Mouse (Mus musculus): ENCODE measurements at regions not wholly inside any gene's neighbourhood (a gene's known extent, or its start where the extent isn't known, plus 50 kb on each side); places are given as distances from the start of the nearest gene placed in this dataset.

GRCm38 (mm10) chr3:115816328-115817160 is 71.1 kb upstream of the Dph5 start:
- no peak for DNase-seq (ENCODE audit: low spot score)

- DNase-seq (ENCODE audit: low spot score): no peak
These were observed 69.9 kb upstream of the Dph5 start for GRCm38 (mm10) chr3:115817771-115818170.

GRCm38 (mm10) chr3:115818734-115819133 is 68.9 kb upstream of the Dph5 start:
- no peak for DNase-seq (ENCODE audit: low spot score)

DNA sequence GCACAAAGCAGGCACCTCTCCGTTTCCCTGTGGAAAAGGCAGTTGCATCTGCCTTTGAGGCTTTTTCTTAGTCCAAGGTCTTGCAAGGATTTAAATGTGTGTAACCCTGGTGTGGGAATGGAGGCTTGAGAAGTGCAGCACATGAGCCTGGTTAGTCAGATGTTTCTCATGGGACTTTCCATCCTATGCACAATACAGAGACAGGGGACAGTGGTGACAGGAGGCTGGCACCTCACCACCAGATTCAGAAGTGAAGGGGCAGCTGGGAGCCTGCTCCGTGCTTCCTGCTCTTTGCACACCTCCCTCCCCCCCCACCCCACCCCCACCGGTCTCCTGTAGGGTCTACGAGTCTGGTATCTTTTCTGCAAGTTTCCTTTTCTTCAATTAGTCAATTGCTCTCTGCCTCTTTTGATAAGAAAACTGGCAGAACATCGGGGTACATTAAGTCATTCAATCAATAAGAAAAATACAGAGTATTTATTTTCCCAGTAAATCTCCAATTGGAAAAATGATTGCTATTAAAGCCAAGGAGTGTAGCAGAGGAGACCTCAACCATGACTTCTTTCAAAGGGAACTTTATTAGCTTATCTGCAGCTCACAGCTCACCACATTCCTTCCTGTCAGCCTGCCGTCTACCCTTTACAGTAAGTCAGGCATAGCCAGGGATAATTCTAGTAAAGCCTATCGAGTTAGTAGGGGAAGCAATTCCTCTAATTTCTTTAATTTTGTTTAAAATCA is 68.1 kb upstream of the Dph5 start:
- no peak for DNase-seq (ENCODE audit: low spot score)

DNA sequence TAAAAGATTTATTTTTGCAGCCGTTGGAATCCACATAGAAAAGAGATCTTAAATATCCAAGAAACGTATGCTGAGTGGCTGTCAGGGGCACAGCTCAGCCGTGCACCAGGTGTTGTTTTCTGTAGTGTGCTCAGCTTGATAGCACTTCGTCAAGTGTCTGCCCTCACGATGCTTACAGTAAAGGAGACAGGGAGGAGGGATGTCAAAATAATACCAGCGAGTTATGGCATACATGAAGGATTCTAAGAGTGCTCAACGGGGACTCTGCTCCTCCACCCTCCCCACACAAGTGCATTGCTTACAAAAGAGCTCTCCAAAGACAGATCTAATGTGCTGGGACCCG is 67.5 kb upstream of the Dph5 start:
- DNase-seq (ENCODE audit: low spot score): no peak

DNA sequence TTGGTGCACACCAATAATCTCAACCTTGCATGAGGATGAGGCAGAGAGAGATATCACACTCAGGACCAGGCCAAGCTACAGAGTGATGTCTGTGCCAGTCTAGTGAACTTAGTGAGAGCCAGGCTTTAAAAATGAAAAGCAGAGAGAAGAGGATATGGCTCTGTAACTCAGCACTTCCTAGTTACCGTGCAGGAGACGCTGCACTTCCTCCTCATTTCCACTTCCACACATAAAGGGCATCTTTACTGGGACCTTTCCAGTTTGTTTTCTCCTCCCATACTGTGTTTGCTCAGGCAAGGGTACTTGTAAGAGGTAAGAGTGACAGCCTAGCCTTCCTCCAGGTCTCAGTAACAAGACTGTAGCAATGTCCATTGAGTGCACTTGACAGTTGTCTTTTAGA is 66.0 kb upstream of the Dph5 start:
- no peak for DNase-seq (ENCODE audit: low spot score)

GRCm38 (mm10) chr3:115822491-115822890 is 65.1 kb upstream of the Dph5 start:
- DNase-seq (ENCODE audit: low spot score): no peak

- no peak for DNase-seq (ENCODE audit: low spot score)
These were observed 63.9 kb upstream of the Dph5 start for GRCm38 (mm10) chr3:115823741-115824140.

DNA sequence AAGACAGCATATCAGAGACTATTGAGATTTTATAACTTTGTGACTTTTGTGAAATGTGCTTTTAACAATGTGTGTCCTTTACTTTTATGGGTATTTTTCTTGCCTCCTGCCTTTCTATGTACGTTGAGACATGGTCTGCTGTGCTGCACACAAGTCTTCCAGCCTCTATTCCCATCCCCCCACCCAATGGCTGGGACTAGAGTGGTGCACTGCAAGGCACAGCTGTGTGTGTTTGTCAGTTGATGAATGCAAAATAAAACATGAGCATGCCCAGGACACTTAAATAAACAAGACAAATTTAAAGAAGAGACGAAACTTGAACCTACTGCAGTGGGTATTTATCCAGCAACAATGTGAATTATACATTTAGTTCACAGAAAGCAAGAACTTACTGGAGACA is 62.8 kb upstream of the Dph5 start:
- DNase-seq (ENCODE audit: low spot score): no peak

DNA sequence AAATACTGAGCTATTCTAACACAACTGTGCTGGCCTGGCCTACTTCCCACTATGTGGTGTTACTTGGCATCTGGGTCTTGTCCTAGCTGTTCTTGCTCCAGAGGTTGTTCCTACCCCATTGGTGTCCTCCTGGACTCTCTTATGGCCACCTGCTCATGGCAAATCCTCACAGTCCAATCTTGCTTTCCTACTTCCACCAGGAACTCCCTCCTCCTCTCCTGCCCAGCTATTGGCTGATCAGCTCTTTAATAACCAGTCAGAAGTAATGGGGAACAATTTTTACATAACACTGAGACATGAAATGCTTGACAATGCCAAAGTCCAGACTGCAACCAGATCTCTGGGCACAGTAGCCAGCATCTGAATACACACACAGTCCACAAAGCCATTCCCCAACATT is 52.3 kb upstream of the Dph5 start:
- DNase-seq (ENCODE audit: low spot score): no peak

GRCm38 (mm10) chr3:115837617-115838216 is 49.9 kb upstream of the Dph5 start:
- DNase-seq (ENCODE audit: low spot score): no peak
